Mouse (Mus musculus): ENCODE measurements around the gene B4galnt3.

Gene B4galnt3

GRCm38 (mm10) chr6:120274181-120274580 lies 20.2 kb downstream of the B4galnt3 start:
- DNase-seq: no peak

GRCm38 (mm10) chr6:120264151-120264550 lies 30.2 kb downstream of the B4galnt3 start:
- DNase-seq: no peak

- no peak for DNase-seq
Measured at GRCm38 (mm10) chr6:120263608-120264007, 30.8 kb downstream of the B4galnt3 start.

GRCm38 (mm10) chr6:120262886-120263531 lies 31.4 kb downstream of the B4galnt3 start:
- DNase-seq: no peak

- no peak for DNase-seq
Measured at GRCm38 (mm10) chr6:120259481-120259880, 34.9 kb downstream of the B4galnt3 start.

GRCm38 (mm10) chr6:120256431-120256935 lies 37.9 kb downstream of the B4galnt3 start:
- DNase-seq: no peak

GRCm38 (mm10) chr6:120255701-120256100 lies 38.7 kb downstream of the B4galnt3 start:
- DNase-seq: no peak

- DNase-seq: no peak
Measured at GRCm38 (mm10) chr6:120255144-120255543, 39.2 kb downstream of the B4galnt3 start.

GRCm38 (mm10) chr6:120254640-120255039 lies 39.7 kb downstream of the B4galnt3 start:
- DNase-seq: no peak

GRCm38 (mm10) chr6:120252741-120253140 lies 41.6 kb downstream of the B4galnt3 start:
- DNase-seq: no peak

GRCm38 (mm10) chr6:120251010-120251409 lies 43.3 kb downstream of the B4galnt3 start:
- DNase-seq: no peak

- DNase-seq: no peak
Measured at GRCm38 (mm10) chr6:120249831-120250230, 44.5 kb downstream of the B4galnt3 start.

- no peak for DNase-seq
Measured at GRCm38 (mm10) chr6:120246676-120247075, 47.7 kb downstream of the B4galnt3 start.

- DNase-seq: no peak
Measured at GRCm38 (mm10) chr6:120243250-120243649, 51.1 kb downstream of the B4galnt3 start.

GRCm38 (mm10) chr6:120242530-120242929 lies 51.8 kb downstream of the B4galnt3 start:
- no peak for DNase-seq

GRCm38 (mm10) chr6:120241453-120241852 lies 52.9 kb downstream of the B4galnt3 start:
- DNase-seq: no peak

GRCm38 (mm10) chr6:120240461-120240860 lies 53.9 kb downstream of the B4galnt3 start:
- peak; percentile 9 for DNase-seq

GRCm38 (mm10) chr6:120235874-120236273 lies 58.5 kb downstream of the B4galnt3 start:
- DNase-seq: no peak

- no peak for DNase-seq
Measured at GRCm38 (mm10) chr6:120232885-120233284, 61.5 kb downstream of the B4galnt3 start.

- DNase-seq: no peak
Measured at GRCm38 (mm10) chr6:120230441-120230840, 63.9 kb downstream of the B4galnt3 start.

GRCm38 (mm10) chr6:120229806-120230205 lies 64.6 kb downstream of the B4galnt3 start:
- no peak for DNase-seq

- DNase-seq: no peak
Measured at GRCm38 (mm10) chr6:120227068-120227467, 67.3 kb downstream of the B4galnt3 start.

- DNase-seq: no peak
Measured at GRCm38 (mm10) chr6:120225355-120225754, 69.0 kb downstream of the B4galnt3 start.

- peak; percentile 27 for DNase-seq
Measured at GRCm38 (mm10) chr6:120222669-120223068, 71.7 kb downstream of the B4galnt3 start.

GRCm38 (mm10) chr6:120219281-120219680 lies 75.1 kb downstream of the B4galnt3 start:
- DNase-seq: no peak
